Mouse (Mus musculus) retina, adult 2 months (tissue): Measurements from ENCODE around the gene Coro2b.
"Not testable (repeated sequence)": the region's sequence is repeated elsewhere in the genome, so short reads cannot be mapped to it uniquely, and the experiment has no call there.

Experiments
- DNase-seq: peaks from one replicate; pipeline ENCODE4 v3.0.0-alpha.2; 2012; ENCODE audit warnings: low read depth, low spot score

The Coro2b gene

DNA sequence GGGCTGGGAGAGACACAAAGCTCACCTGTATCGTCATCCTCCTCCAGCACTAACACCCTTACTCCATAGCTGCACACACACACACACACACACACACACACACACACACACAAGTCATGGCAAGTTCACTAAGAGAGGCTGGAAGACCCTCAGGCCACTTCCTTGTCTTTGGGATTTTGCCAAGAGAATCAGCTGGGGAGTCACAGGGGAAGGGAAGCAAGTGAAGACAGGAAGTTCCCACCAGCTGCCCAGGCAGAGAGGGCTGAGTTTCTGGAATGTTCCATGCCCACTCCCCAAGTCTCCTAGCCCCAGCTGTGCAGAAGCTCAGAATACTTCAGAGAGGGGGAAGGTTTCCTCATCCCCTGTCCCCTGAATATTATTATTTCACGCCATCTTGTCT lies 62.6 kb downstream of the Coro2b start:
- DNase-seq: no peak

DNA sequence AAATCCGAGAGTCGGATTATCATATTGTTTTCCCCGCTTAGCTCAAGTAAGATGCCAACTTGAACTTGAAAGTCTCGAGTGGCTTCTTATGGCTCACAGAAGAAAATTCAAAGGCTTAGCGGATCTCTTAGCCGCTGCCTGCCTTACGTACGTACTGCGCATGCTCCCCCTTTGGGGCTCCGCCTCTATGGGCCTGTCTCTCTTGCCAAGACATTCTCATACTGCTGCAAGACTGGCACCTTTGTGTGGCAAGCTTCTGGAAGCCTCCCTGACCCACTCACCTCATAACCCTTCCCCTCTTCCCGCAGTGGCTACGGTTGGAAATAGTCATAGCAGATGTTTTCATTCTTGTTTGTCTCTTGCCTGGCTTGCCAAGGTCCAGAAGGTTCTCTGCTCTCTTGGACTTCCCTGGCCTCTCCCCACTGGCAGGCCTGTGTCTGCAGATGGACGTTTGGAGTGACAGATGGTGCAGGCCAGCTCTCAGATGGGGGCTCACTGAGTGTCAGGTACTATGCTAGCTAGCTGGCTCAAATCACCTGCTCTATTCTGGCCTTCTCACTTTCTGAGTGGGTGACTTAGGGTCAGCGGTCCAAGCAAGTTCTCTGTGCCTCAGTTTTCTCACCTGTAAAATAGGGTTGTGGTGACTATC lies 65.2 kb downstream of the Coro2b start:
- no peak for DNase-seq

GRCm38 (mm10) chr9:62471041-62471440 lies 65.8 kb downstream of the Coro2b start:
- no peak for DNase-seq

- DNase-seq: peak; percentile 72
Measured at GRCm38 (mm10) chr9:62470398-62470797, 66.4 kb downstream of the Coro2b start.

DNA sequence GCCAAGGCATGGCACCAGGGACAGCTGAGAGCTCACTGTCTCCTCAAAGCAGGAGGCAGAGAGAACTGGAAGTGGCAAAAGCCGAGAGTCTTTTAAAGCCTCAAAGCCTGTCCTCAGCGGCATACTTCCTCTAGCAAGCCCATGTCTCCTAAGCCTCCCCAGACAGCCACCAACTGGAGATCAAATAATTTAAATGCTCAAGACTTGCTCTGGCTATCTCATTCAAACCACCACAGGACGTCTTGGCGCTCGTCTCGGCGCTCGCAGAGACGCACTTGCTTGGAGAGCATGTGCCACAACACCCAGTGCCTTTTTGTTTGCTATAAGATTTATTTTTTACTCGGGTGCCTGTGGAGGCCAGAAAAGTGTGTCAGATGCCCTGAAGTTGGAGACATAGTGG lies 67.1 kb downstream of the Coro2b start:
- no peak for DNase-seq

- no peak for DNase-seq
Measured at GRCm38 (mm10) chr9:62469143-62469542, 67.7 kb downstream of the Coro2b start.

DNA sequence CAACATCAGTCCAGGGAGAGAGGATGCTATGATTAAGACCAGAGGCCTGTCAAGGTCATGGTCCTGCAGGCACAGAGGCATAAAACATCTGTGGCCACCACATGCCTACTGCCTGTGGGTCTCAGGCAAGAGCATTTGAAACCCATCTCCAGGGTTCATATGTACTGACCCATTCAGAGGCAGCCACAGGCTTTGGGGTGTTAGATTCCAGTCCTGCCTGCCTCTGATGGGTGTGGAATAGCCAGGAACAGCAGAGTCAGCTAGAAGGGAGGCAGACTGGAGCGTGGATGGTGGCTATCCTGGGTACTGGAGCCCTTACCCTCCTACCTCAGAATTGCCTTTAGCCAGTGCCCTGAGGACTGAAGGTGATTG lies 69.4 kb downstream of the Coro2b start:
- no peak for DNase-seq

- DNase-seq: no peak
Measured at GRCm38 (mm10) chr9:62466742-62467412, 70.0 kb downstream of the Coro2b start.

DNA sequence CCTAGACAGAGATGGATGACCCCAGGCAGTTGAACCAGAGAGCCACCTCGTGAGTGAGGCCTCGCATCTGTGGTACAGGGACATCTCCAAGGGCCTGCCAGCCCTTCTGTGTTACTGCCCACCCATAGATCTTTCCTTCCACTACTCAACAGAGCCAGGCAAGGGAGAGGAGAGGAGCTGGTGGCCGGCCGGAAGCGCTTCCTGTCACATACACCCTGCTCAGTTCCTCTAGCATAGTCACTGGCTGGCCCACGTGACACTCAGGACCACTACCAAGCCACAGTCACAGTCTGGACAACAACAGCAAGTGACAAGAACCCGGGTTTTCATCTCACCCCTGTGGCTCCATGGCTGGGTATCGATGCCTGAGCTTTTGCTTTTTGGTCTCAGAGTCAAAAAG lies 70.8 kb downstream of the Coro2b start:
- DNase-seq: no peak

DNA sequence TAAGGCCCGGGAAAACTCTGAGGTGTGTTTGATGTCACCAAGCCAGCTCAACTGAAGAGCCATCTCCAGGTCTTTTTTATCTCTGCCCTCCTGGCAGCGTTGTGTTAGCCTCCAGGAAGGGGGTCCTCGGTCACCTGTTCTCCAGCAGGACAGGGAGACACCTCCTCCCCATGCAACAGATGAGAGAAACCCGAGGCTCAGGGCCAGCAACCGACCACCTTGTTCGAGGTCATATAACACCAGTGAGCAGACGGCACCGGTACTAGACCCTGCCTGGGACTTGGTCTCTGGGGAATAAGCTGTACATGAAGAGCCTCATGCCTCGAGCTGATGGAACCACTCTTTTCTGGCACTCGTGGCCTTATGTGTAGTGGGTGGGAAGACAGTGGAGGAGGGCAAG lies 72.1 kb downstream of the Coro2b start:
- no peak for DNase-seq

- DNase-seq: no peak
Measured at GRCm38 (mm10) chr9:62461766-62462165, 75.1 kb downstream of the Coro2b start.

DNA sequence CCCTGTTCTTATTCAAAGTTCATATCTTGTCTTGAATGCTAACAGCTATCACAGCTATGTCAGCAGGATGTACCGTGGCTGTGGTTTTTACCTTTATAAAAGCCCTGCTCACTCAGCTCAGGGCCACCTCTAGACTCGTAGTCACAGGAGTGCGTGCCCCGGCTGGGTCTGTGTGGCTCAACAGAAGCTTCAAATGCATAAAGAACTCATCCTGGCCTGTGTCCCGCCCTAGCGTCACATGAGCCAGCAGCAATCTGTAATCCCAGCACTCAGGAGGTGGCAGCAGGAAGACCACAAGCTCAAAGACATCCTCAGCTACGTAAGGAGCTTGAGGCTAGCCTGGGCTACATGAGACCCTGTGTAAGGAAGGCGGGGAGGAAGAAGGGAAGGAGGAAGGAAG lies 75.7 kb downstream of the Coro2b start:
- no peak for DNase-seq

DNA sequence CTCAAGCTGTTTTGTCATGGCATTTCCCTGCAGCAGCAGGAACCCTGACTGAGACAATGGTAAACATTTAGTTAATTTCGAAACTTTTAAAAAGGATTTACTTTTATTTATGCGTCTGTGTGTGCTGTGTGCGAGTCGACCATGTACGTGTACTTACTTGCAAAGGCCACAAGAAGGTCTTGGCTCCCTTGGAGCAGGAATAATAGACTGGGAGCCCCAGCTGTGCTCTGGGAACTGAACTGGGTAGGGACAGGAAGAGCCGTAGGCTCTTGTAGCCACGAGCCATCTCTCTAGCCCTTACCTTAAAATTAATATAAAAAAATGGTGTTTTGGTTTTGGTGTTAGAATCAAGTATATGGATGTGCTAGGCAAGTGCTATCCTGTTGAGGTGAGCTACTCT lies 76.8 kb downstream of the Coro2b start:
- DNase-seq: no peak

- DNase-seq: no peak
Measured at GRCm38 (mm10) chr9:62458457-62458856, 78.4 kb downstream of the Coro2b start.

- no peak for DNase-seq
Measured at GRCm38 (mm10) chr9:62456015-62456414, 80.8 kb downstream of the Coro2b start.

DNA sequence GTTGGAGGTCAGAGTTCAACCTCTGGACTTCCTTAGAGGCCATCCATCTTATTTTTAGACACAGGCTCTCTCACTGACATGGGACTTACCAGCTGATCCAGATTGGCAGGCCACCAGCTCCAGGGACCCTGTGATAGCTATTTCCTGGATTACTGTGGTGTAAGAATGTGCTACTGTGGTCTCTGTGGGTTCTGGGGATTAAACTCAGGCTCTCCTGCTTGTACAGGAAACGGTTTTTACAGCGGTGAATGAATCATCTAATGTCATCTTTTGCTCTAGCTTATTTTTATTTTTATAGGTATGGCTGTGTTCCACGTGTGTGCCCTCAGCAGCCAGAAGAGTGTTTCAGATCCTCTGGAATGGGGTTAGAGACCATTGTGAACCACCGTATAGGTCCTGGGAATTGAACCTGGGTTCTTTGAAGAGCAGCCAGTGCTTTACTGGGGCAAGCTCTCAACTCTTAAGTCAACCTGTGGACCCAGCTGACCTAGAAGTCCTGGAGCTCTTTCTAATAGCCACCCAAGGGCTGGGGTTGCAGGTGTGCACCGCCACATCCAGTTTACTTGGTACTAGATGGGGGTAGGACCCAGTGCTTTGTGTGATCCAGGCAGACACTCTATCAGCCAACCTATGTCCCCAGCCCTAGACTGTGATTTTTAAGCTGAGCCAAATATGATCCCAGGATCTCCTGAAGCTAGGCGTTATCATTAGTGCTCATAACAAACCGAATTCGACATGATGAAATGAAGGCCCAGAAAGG lies 81.5 kb downstream of the Coro2b start:
- no peak for DNase-seq

DNA sequence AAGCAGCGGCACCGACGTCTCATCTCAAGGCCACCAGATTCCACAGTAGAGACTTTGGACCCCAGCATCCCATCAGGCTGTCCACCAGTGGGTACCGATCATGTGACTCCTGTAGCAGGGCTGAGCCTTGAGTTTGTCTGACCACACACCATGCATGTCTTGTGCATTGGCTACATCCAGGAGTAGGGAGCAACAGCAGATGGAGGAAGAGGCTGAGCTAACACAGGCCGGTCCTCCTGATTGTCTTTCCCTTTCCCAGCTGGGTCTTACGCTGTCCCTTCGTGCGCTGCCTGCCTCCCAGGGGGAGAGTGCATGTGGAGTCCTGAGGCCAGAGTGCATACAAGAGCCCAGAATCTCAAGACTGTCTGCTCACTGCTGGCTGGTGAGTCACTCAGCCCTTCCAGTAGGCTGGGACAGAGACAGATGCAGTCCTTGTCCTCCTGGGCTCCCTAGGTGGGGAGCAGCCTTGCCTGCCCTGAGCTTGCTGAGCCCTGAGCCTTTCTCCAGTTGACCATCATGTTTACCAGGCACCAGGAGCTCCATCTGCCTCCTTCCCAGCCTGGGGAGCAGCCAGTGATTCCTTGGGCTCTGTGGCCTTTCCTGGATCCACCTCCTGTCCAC lies 84.4 kb downstream of the Coro2b start:
- no peak for DNase-seq

GRCm38 (mm10) chr9:62451585-62452372 lies 85.1 kb downstream of the Coro2b start:
- DNase-seq: no peak

DNA sequence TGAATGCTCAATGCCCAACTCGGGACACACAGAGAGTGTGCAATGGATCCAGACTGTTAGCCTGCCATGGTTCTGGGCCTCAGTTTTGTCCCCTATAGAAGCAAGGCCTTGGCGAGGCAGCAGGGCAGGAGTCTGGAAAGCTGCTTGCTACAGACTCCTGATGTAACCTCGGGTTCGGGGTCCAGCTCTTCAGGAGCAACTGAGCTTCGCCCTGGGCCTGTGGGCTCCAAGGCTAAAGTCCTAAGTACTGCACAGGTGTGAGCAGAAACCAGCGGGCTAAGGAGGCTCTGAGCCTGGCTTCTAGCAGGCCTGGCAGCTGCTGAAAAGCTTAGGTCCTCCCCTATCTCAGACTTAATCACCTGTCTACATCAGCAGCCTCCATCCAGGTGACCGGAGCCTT lies 86.0 kb downstream of the Coro2b start:
- no peak for DNase-seq

DNA sequence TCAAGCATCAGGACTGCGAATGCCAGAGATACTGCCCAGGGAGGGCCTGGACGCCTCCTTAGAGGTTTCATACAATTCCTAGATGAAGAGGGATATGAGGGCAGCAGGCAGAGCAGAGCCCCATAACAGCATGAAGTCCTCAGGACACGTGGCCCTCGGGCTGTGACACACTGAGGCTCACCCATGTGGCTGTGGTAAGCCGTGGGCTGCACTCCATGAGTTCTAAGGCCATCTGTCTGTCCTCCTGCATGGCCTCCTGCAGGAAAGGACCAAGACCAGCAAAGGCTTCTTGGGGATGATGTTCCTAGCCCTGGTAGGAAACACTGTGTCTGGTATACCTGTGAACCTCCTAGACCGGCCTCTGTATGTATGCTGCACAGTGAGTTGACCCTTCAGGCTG lies 86.5 kb downstream of the Coro2b start:
- DNase-seq: no peak

GRCm38 (mm10) chr9:62447337-62447736 lies 89.5 kb downstream of the Coro2b start:
- not testable (repeated sequence) for DNase-seq

GRCm38 (mm10) chr9:62438755-62439101 lies 98.1 kb downstream of the Coro2b start:
- no peak for DNase-seq
